Mouse (Mus musculus) hematopoietic stem cell, adult 5-6 weeks (primary cell): ENCODE measurements at regions not wholly inside any gene's neighbourhood (a gene's known extent, or its start where the extent isn't known, plus 50 kb on each side); places are given as distances from the start of the nearest gene placed in this dataset.

Source experiments
- ATAC-seq, 2 experiments: fragments of 125-278 bp in 1 of 2; replicated peaks in 1 of 2; 2 replicates each; pipeline ENCODE4 v1.8.0; 2016 to 2017; ENCODE audit warnings: inconsistent platforms in 2 of 2, mild to moderate bottlenecking in 2 of 2, moderate number of reproducible peaks in 2 of 2, low read depth in 1 of 2, moderate TSS enrichment in 1 of 2; ENCODE audit not compliant: low FRiP score in 2 of 2, poor library complexity in 2 of 2, severe bottlenecking in 2 of 2, insufficient read depth in 1 of 2, low TSS enrichment in 1 of 2

- no peak for ATAC-seq
Measured at GRCm38 (mm10) chr5:85571967-85572366, 493.4 kb downstream of the Cenpc1 start.

GRCm38 (mm10) chr5:85571381-85571780, 494.0 kb downstream of the Cenpc1 start:
- no peak for ATAC-seq

DNA sequence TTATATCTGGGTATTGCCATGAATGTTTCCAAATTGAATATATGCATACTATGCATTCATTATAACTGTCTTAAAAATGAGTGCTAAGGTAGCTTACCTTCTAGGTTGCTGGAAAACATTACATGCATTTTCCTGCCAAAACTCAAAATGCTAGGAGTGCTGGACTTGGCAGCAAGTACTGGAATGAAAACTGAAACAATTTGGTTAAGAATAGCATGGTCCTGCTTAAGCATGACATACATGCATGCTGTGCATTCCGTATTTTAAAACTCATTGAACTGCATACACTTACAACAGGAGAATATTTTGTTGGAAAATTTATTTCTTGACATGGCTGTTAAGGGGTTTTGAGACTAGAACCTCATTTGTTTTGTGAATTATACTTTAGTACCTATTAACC, 529.1 kb downstream of the Cenpc1 start:
- no peak for ATAC-seq

DNA sequence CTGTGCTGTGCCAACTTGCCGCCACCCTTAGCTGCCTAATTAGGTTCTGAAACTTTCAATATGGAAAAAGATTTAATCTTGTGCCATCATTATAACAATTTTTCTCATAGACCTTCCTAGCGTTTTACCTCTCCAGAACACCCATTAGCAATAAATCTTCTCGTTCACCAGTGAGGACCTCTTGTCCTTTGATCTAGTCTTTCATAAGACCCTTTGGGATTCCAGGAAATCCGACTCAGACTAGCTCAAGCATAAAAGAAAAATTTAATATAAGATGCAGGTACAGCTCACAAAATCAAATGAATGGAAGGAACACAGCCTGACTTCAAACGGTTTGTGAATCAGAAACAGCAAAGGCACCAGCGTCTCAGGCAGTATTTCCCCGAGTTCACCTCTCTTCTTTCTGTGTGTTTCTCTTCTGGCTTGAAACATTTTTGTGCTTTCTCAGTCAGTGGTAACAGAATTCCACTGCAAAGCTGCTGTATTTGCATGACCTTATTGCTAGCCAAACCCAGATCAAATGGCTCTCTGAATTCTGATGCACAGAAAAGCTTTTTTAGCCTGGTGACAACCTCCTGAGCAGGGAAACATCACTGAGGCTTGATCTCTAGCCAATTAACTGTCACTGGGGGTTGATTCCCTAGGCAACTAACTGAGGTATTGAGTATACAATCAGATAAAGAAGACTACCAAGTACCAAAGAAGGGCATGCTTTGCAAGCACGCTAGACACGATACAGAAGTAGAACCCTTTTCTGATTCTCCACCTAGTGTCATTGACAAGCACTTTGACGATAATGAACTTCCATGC, 539.8 kb downstream of the Cenpc1 start:
- no peak for ATAC-seq

DNA sequence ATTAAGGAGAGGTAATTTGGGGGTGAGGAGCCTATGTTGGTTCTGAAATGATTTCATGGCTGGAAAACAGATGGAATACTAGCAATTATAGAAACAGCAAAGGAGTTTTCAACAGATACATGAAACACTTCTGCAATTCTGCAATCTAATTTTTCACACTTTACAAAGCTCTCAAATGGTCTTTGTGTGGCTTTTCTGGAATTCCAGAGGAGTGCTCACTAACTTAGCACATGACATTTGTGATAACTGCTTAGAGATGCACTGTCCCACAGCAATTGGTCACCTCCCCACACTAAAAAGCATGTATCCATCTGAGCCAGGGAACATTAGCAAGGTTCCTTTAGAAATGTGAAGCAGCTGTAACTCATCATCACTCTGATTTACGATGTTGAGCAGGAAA, 560.1 kb downstream of the Cenpc1 start:
- ATAC-seq, result no peak

- no peak for ATAC-seq
Measured at GRCm38 (mm10) chr5:85497261-85497660, 568.1 kb downstream of the Cenpc1 start.

GRCm38 (mm10) chr5:85485733-85486322, 579.6 kb downstream of the Cenpc1 start:
- ATAC-seq, result no peak

DNA sequence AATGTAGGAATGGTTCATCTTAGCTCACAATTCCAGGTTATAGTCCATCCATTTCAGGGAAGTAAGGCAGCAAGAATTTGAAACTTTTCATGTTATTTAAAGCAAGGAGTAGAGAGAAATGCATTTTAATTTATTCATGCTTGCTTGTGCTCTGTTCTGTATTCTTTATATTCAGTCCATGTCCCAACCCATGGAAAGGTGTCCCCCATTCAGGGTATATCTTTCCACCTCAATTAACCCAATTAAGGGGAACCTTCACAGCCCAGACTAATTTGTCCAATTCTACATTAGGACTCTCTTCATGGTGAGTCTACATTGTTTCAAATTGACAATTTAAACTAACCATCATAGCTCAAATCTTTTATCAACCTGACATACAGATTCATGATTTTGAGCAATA, 580.2 kb downstream of the Cenpc1 start:
- no peak for ATAC-seq

DNA sequence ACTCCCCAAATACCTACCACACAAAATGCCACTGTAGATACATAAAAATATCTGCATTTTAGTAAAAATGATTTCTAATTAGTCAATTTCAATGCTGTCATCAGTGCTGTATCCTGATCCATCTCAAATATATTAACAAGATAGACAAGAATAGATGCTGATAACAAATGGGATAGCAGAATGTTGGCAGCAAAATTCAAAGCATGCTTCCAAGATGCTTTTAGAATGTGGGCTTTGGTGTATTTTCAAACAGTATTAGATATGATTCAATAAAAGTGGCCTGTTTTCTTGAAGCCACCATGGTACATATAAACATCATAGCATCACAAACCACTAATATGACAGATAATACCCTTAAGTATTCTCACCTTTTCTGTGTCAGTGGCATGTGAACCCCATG, 597.6 kb downstream of the Cenpc1 start:
- no peak for ATAC-seq

GRCm38 (mm10) chr5:85467151-85467550, 598.2 kb downstream of the Cenpc1 start:
- ATAC-seq, result no peak
